Mouse (Mus musculus): ENCODE measurements around the gene Rhpn2.

- TF ChIP-seq CTCF (IDR thresholded peaks at IDR 0.05; ENCODE audit: low read depth, low read length) (no peak), POLR2A (IDR thresholded peaks at IDR 0.05; ENCODE audit: extremely low read depth, insufficient read depth, low read length) (no peak)
Measured at GRCm38 (mm10) chr7:35392935-35393334, 59.0 kb downstream of the Rhpn2 start.
